Mouse (Mus musculus): ENCODE data around the gene Fam81b. TPM values are rescaled to one million over a fixed set of nuclear protein-coding genes. Genes with fewer than 3 reads are reported as not detected.
A peak's percentile ranks its signal among the peaks of the same experiment; 100 is the strongest.

Fam81b gene
- polyA plus RNA-seq, 2 experiments = not detected

DNA sequence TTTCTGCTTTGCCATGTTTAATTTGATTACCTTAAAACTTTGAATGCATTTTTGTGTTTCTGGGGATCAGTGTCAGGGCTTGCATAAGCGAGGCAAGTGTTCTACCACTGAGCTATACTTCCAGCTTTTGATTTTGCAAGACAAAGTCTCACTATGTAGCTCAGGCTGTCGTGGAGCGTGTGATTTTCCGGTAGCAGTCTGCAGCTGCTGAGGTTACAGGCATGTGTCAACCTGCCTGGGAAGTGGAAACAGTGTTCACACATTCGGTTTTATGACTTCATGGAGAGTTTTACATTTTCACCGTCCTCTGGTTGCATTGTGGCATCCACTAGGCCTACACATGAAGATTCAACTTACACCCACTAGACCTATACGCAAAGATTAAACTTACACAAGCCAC is 54.8 kb downstream of the Fam81b start:
- DNase-seq (ENCODE audit: low read depth in 3 of 3, low spot score in 3 of 3) (no peak), ATAC-seq (ENCODE audit: insufficient read depth) (no peak)
- 58% methylated on average over 7 of the region's 7 CpGs for WGBS (ENCODE audit: insufficient replicate concordance)
- H3K9ac ChIP-seq (replicated peaks) = no peak overlapping the region
- H3K27ac ChIP-seq = no peak overlapping the region
- no peak overlapping the region for H3K4me3 ChIP-seq (ENCODE audit: insufficient read depth in 1 of 2, low read depth in 2 of 2, low read length in 2 of 2)
- H3K4me2 ChIP-seq (ENCODE audit: low read depth) = no peak overlapping the region
- TF ChIP-seq CTCF (IDR thresholded peaks at IDR 0.05; ENCODE audit: low read depth) (no peak), EP300 (IDR thresholded peaks at IDR 0.05; ENCODE audit: low read depth) (no peak)
- no peaks in the 10 kb centered on the region for H3K27me3 ChIP-seq (ENCODE audit: control insufficient read depth, insufficient read depth, low read length)
- H3K36me3 ChIP-seq (replicated peaks; ENCODE audit: control insufficient read depth, insufficient read depth, low read depth) = no peaks in the 10 kb centered on the region
- no peaks in the 10 kb centered on the region for H3K9me3 ChIP-seq (ENCODE audit: control insufficient read depth, low read length)
- H3K4me1 ChIP-seq (replicated peaks; ENCODE audit: control insufficient read depth in 2 of 2, insufficient read depth in 2 of 2, low read length in 1 of 2) = no peaks in the 10 kb centered on the region

DNA sequence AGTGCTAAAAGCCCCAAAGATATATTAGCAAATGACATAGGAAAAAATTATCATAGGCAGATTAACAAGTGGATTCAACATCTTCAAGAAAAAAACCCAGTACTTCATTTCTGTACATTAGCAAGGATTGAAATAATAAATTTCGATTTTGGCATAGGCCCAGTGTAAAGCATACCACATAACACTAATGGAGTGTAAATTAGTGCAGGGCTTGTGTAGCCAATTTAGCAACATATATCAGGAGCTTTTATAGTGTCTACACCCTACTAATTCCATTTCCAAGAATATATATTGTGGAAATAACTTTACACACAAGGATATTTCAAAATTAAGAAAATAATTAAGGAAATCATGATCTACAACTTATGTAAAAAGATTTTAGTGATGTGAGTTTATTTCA is 55.8 kb downstream of the Fam81b start:
- H3K36me3 ChIP-seq (replicated peaks; ENCODE audit: control insufficient read depth, insufficient read depth, low read depth) = no peaks in the 10 kb centered on the region
- no peaks in the 10 kb centered on the region for H3K27me3 ChIP-seq (ENCODE audit: control insufficient read depth, insufficient read depth, low read length)
- H3K4me3 ChIP-seq (ENCODE audit: insufficient read depth in 1 of 2, low read depth in 2 of 2, low read length in 2 of 2) = no peak overlapping the region
- H3K9me3 ChIP-seq (ENCODE audit: control insufficient read depth, low read length) = no peaks in the 10 kb centered on the region
- H3K27ac ChIP-seq = no peak overlapping the region
- WGBS (ENCODE audit: insufficient replicate concordance) = 33% methylated on average over 1 of the region's 1 CpGs
- no peak for ATAC-seq (ENCODE audit: insufficient read depth)
- H3K4me1 ChIP-seq (replicated peaks; ENCODE audit: control insufficient read depth in 2 of 2, insufficient read depth in 2 of 2, low read length in 1 of 2) = no peaks in the 10 kb centered on the region
- DNase-seq (ENCODE audit: low read depth in 3 of 3, low spot score in 3 of 3) = no peak
- no peak for TF ChIP-seq CTCF (IDR thresholded peaks at IDR 0.05; ENCODE audit: low read depth)
- no peak for TF ChIP-seq EP300 (IDR thresholded peaks at IDR 0.05; ENCODE audit: low read depth)
- H3K4me2 ChIP-seq (ENCODE audit: low read depth) = no peak overlapping the region
- H3K9ac ChIP-seq (replicated peaks) = no peak overlapping the region

DNA sequence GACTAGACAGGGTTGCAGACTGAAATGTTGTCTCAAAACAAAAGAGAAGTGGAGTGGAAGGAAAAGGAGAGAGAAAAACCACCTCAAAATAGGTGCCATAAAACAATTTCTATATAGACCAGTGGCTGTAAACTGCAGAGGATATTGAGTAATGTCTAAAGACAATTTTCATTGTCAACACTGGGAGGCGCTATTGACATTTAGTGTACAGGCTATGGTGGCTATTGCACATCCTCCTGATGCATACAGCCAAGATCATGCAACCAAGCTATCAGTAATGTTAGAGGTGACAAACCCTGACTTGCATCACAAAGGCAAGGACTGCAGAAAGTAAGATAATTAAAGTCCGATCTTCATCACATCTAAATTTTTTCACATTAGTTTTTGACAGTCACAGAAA is 89.5 kb downstream of the Fam81b start:
- DNase-seq (ENCODE audit: low read depth in 3 of 3, low spot score in 3 of 3) (peak in 1 of 3 experiments; percentile 4), ATAC-seq (ENCODE audit: insufficient read depth) (no peak)
- Histone ChIP-seq H3K4me3 (ENCODE audit: insufficient read depth in 1 of 2, low read depth in 2 of 2, low read length in 2 of 2) (no peak overlapping the region), H3K4me2 (ENCODE audit: low read depth) (no peak overlapping the region), H3K9me3 (ENCODE audit: control insufficient read depth, low read length) (no peaks in the 10 kb centered on the region), H3K27ac (no peak overlapping the region), H3K36me3 (replicated peaks; ENCODE audit: control insufficient read depth, insufficient read depth, low read depth) (no peaks in the 10 kb centered on the region), H3K27me3 (ENCODE audit: control insufficient read depth, insufficient read depth, low read length) (no peaks in the 10 kb centered on the region), H3K9ac (replicated peaks) (no peak overlapping the region), H3K4me1 (replicated peaks; ENCODE audit: control insufficient read depth in 2 of 2, insufficient read depth in 2 of 2, low read length in 1 of 2) (no peaks in the 10 kb centered on the region)
- no peak for TF ChIP-seq EP300 (IDR thresholded peaks at IDR 0.05; ENCODE audit: low read depth)
- TF ChIP-seq CTCF (IDR thresholded peaks at IDR 0.05; ENCODE audit: low read depth) = peak; percentile 39; the same call in 1 of the 2 replicates
- 32% methylated on average over 2 of the region's 2 CpGs for WGBS (ENCODE audit: insufficient replicate concordance)

DNA sequence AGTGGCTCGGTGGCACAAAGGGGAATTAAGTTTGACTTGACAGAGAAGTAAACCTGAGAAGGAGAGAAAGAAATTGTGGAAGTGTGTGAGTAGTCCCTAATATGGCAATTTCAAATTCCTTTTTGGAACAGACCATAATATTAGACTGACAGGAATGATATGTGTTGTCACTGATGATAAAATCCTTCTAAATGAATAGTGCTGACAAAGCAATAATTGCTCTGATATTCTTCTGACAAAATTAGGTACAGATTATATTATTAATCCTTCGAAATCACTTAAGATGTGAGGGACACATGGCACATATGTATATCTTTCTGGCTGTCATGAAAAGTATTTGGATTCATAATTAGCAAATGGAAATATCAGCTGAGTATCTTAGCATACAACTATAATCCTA is 89.9 kb downstream of the Fam81b start:
- H3K4me2 ChIP-seq (ENCODE audit: low read depth) = no peak overlapping the region
- TF ChIP-seq EP300 (IDR thresholded peaks at IDR 0.05; ENCODE audit: low read depth) (no peak), CTCF (IDR thresholded peaks at IDR 0.05; ENCODE audit: low read depth) (no peak)
- no peaks in the 10 kb centered on the region for H3K36me3 ChIP-seq (replicated peaks; ENCODE audit: control insufficient read depth, insufficient read depth, low read depth)
- ATAC-seq (ENCODE audit: insufficient read depth) = no peak
- 78% methylated on average over 2 of the region's 2 CpGs for WGBS (ENCODE audit: insufficient replicate concordance)
- no peaks in the 10 kb centered on the region for H3K27me3 ChIP-seq (ENCODE audit: control insufficient read depth, insufficient read depth, low read length)
- H3K4me3 ChIP-seq (ENCODE audit: insufficient read depth in 1 of 2, low read depth in 2 of 2, low read length in 2 of 2) = no peak overlapping the region
- H3K4me1 ChIP-seq (replicated peaks; ENCODE audit: control insufficient read depth in 2 of 2, insufficient read depth in 2 of 2, low read length in 1 of 2) = no peaks in the 10 kb centered on the region
- H3K27ac ChIP-seq = no peak overlapping the region
- no peak for DNase-seq (ENCODE audit: low read depth in 3 of 3, low spot score in 3 of 3)
- no peaks in the 10 kb centered on the region for H3K9me3 ChIP-seq (ENCODE audit: control insufficient read depth, low read length)
- no peak overlapping the region for H3K9ac ChIP-seq (replicated peaks)

- Histone ChIP-seq H3K36me3 (replicated peaks; ENCODE audit: control insufficient read depth, insufficient read depth, low read depth) (no peaks in the 10 kb centered on the region), H3K9me3 (ENCODE audit: control insufficient read depth, low read length) (no peaks in the 10 kb centered on the region), H3K4me1 (replicated peaks; ENCODE audit: control insufficient read depth in 2 of 2, insufficient read depth in 2 of 2, low read length in 1 of 2) (no peaks in the 10 kb centered on the region), H3K4me2 (ENCODE audit: low read depth) (no peak overlapping the region), H3K4me3 (ENCODE audit: insufficient read depth in 1 of 2, low read depth in 2 of 2, low read length in 2 of 2) (no peak overlapping the region), H3K27ac (no peak overlapping the region), H3K9ac (replicated peaks) (no peak overlapping the region), H3K27me3 (ENCODE audit: control insufficient read depth, insufficient read depth, low read length) (no peaks in the 10 kb centered on the region)
- DNase-seq (ENCODE audit: low read depth in 3 of 3, low spot score in 3 of 3) (no peak), ATAC-seq (ENCODE audit: insufficient read depth) (no peak)
- TF ChIP-seq CTCF (IDR thresholded peaks at IDR 0.05; ENCODE audit: low read depth) = no peak
- no peak for TF ChIP-seq EP300 (IDR thresholded peaks at IDR 0.05; ENCODE audit: low read depth)
- WGBS (ENCODE audit: insufficient replicate concordance) = 73% methylated on average over 4 of the region's 4 CpGs
Observed at GRCm38 (mm10) chr13:76199943-76200342, 104.9 kb downstream of the Fam81b start.

Measured in liver, embryonic 14.5 days (tissue).